Mouse (Mus musculus) cortical plate, adult 2 months (tissue): ENCODE measurements around the gene Chrm4.

Experiments
- CTCF ChIP-seq: fragments of 200-500 bp; IDR thresholded peaks from 2 replicates; pipeline ENCODE4 v1.5.1; 2011; ENCODE audit warnings: mild to moderate bottlenecking, control low read depth, low read length; ENCODE audit not compliant: insufficient read depth; ENCODE audit errors: extremely low read depth
- POLR2A ChIP-seq: fragments of 200-500 bp; IDR thresholded peaks from 2 replicates; pipeline ENCODE4 v1.6.1; 2011; ENCODE audit warnings: mild to moderate bottlenecking, low read length, control low read depth; ENCODE audit not compliant: insufficient read depth; ENCODE audit errors: extremely low read depth

DNA sequence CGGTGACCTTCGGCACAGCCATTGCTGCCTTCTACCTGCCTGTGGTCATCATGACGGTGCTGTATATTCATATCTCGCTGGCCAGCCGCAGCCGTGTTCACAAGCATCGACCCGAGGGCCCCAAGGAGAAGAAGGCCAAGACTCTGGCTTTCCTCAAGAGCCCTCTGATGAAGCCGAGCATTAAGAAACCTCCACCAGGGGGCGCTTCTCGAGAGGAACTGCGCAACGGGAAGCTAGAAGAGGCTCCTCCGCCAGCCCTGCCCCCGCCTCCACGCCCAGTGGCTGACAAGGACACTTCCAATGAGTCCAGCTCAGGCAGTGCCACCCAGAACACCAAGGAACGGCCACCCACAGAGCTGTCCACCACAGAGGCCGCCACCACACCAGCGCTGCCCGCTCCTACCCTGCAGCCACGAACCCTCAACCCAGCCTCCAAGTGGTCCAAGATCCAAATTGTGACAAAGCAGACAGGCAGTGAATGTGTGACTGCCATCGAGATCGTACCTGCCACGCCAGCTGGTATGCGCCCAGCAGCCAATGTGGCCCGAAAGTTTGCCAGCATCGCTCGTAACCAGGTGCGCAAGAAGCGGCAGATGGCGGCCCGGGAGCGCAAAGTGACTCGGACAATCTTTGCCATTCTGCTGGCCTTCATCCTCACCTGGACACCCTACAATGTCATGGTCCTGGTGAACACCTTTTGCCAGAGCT, 931 bp downstream of the Chrm4 start:
- TF ChIP-seq CTCF (peak; percentile 36), POLR2A (no peak)
